Mouse (Mus musculus) liver, embryonic 16.5 days (tissue): ENCODE measurements around the gene Olfr728. TPM values are rescaled to one million over a fixed set of nuclear protein-coding genes. Genes with fewer than 3 reads are reported as not detected.

Source experiments
- ATAC-seq: fragments of 200-750 bp; cut with Nextera tagmentation; 2 replicates; pipeline ENCODE4 v1.8.0; 2017; ENCODE audit warnings: low read depth, mild to moderate bottlenecking, moderate number of reproducible peaks, moderate library complexity
- H3K27ac ChIP-seq: fragments of 300-500 bp; sonication (generic); 2 replicates; pipeline ENCODE4 v1.5.1; 2014; ENCODE audit warnings: mild to moderate bottlenecking, low read length
- H3K27me3 ChIP-seq: fragments of 300-500 bp; sonication (generic); 2 replicates; pipeline ENCODE4 v1.6.1; 2014; ENCODE audit warnings: low read depth, low read length, mixed read lengths; ENCODE audit not compliant: control insufficient read depth, insufficient read depth
- H3K36me3 ChIP-seq: fragments of 300-500 bp; sonication (generic); 2 replicates; pipeline ENCODE4 v1.6.1; 2014; ENCODE audit warnings: mild to moderate bottlenecking; ENCODE audit not compliant: control insufficient read depth, insufficient read depth
- H3K4me1 ChIP-seq: fragments of 300-500 bp; sonication (generic); 2 replicates; pipeline ENCODE4 v1.6.1; 2014; ENCODE audit warnings: low read depth, low read length, mixed read lengths; ENCODE audit not compliant: control insufficient read depth
- H3K4me2 ChIP-seq: fragments of 300-500 bp; sonication (generic); 2 replicates; pipeline ENCODE4 v1.6.1; 2014; ENCODE audit warnings: low read depth, low read length, mixed read lengths
- H3K4me3 ChIP-seq: fragments of 300-500 bp; sonication (generic); 2 replicates; pipeline ENCODE4 v1.5.1; 2014; ENCODE audit warnings: low read depth, mild to moderate bottlenecking, low read length
- H3K9ac ChIP-seq: fragments of 300-500 bp; sonication (generic); 2 replicates; pipeline ENCODE4 v1.6.1; 2014; ENCODE audit warnings: low read depth, low read length
- H3K9me3 ChIP-seq: fragments of 300-500 bp; sonication (generic); replicated peaks from 2 replicates; pipeline ENCODE4 v1.6.1; 2016; ENCODE audit warnings: low read length; ENCODE audit not compliant: control insufficient read depth
- WGBS: fragments of 180-500 bp; shearing (Covaris S2); extraction: QIAGEN DNeasy Blood & Tissue Kit; methylation state at CpG from one replicate; pipeline ENCODE4 v1.1.7; 2014; ENCODE audit not compliant: insufficient replicate concordance; 5-methylcytosine and 5-hydroxymethylcytosine counted together
- polyA plus RNA-seq: library from polyadenylated mRNA; unstranded; fragments of >200 nt; fragmentation: Nextera tagmentation; extraction: Ambion mirVana; gene quantifications from 2 replicates; pipeline ENCODE4 v1.2.1, GENCODE M21; 2015

Gene Olfr728
- polyA plus RNA-seq, result not detected in 2 replicates

GRCm38 (mm10) chr14:50142580-50142979 lies at the start of gene Olfr728:
TSS of gene Olfr728 (minus strand) at chr14:50142680.
- H3K36me3 ChIP-seq, result no peaks in the 10 kb centered on the region
- H3K4me3 ChIP-seq, result no peak within 1 kb of the TSS
- WGBS, result 70% methylated on average over 5 of the region's 5 CpGs
- H3K4me2 ChIP-seq, result no peak within 1 kb of the TSS
- no peak within 1 kb of the TSS for H3K9ac ChIP-seq
- H3K27ac ChIP-seq, result no peak within 1 kb of the TSS
- ATAC-seq, result no peak
- no peaks in the 10 kb centered on the region for H3K27me3 ChIP-seq
- no peaks in the 10 kb centered on the region for H3K4me1 ChIP-seq
- no peaks in the 10 kb centered on the region for H3K9me3 ChIP-seq

- H3K4me1 ChIP-seq, result no peaks in the 10 kb centered on the region
- no peak within 1 kb of the TSS for H3K27ac ChIP-seq
- H3K9ac ChIP-seq, result no peak within 1 kb of the TSS
- H3K27me3 ChIP-seq, result no peaks in the 10 kb centered on the region
- 34% methylated on average over 1 of the region's 1 CpGs for WGBS
- no peaks in the 10 kb centered on the region for H3K36me3 ChIP-seq
- no peak within 1 kb of the TSS for H3K4me2 ChIP-seq
- no peak for ATAC-seq
- no peaks in the 10 kb centered on the region for H3K9me3 ChIP-seq
- H3K4me3 ChIP-seq, result no peak within 1 kb of the TSS
Measured at GRCm38 (mm10) chr14:50188098-50188497, 45.6 kb upstream of the Olfr728 start, which contains the start of gene Olfr730. TSS of gene Olfr730 (minus strand) at chr14:50188198.

- Histone ChIP-seq H3K4me2 (no peak within 1 kb of the TSS), H3K4me1 (no peaks in the 10 kb centered on the region), H3K36me3 (no peaks in the 10 kb centered on the region), H3K27ac (no peak within 1 kb of the TSS), H3K27me3 (no peaks in the 10 kb centered on the region), H3K9me3 (no peaks in the 10 kb centered on the region), H3K9ac (no peak within 1 kb of the TSS), H3K4me3 (no peak within 1 kb of the TSS)
- no peak for ATAC-seq
Measured at GRCm38 (mm10) chr14:50152810-50153209, 10.3 kb upstream of the Olfr728 start, which contains the start of gene Olfr729. TSS of gene Olfr729 (minus strand) at chr14:50152910.

GRCm38 (mm10) chr14:50122886-50123285 lies 19.6 kb downstream of the Olfr728 start, which contains the start of gene Olfr727:
TSS of gene Olfr727 (plus strand) at chr14:50123186.
- H3K27me3 ChIP-seq, result no peaks in the 10 kb centered on the region
- no peak within 1 kb of the TSS for H3K4me2 ChIP-seq
- H3K4me3 ChIP-seq, result no peak within 1 kb of the TSS
- no peaks in the 10 kb centered on the region for H3K9me3 ChIP-seq
- no peak within 1 kb of the TSS for H3K27ac ChIP-seq
- no peak within 1 kb of the TSS for H3K9ac ChIP-seq
- ATAC-seq, result no peak
- no peaks in the 10 kb centered on the region for H3K36me3 ChIP-seq
- 66% methylated on average over 1 of the region's 1 CpGs for WGBS
- no peaks in the 10 kb centered on the region for H3K4me1 ChIP-seq

- Histone ChIP-seq H3K36me3 (no peaks in the 10 kb centered on the region), H3K4me2 (no peak within 1 kb of the TSS), H3K27me3 (no peaks in the 10 kb centered on the region), H3K4me3 (no peak within 1 kb of the TSS), H3K27ac (no peak within 1 kb of the TSS), H3K9me3 (no peaks in the 10 kb centered on the region), H3K9ac (no peak within 1 kb of the TSS), H3K4me1 (no peaks in the 10 kb centered on the region)
- no peak for ATAC-seq
- WGBS, result 40% methylated on average over 1 of the region's 1 CpGs
Measured at GRCm38 (mm10) chr14:50090853-50091252, 51.6 kb downstream of the Olfr728 start, which contains the start of gene Olfr726. TSS of gene Olfr726 (minus strand) at chr14:50090953.

Other genes with a start within 250 kb of the Olfr728 start
- not detected in 2 replicates for gene Olfr722, start 240.7 kb downstream of the Olfr728 start, polyA plus RNA-seq
- not detected in 2 replicates for gene Olfr723, start 210.9 kb downstream of the Olfr728 start, polyA plus RNA-seq
- not detected in 2 replicates for gene Olfr724, start 179.4 kb downstream of the Olfr728 start, polyA plus RNA-seq
- not detected in 2 replicates for gene Olfr725, start 102.3 kb downstream of the Olfr728 start, polyA plus RNA-seq
- gene Olfr726, start 51.7 kb downstream of the Olfr728 start, polyA plus RNA-seq, result not detected in 2 replicates
- not detected in 2 replicates for gene Olfr727, start 19.5 kb downstream of the Olfr728 start, polyA plus RNA-seq
- gene Olfr729, start 10.2 kb upstream of the Olfr728 start, polyA plus RNA-seq, result not detected in 2 replicates
- not detected in 2 replicates for gene Olfr730, start 45.5 kb upstream of the Olfr728 start, polyA plus RNA-seq
- gene Olfr731, start 99.2 kb upstream of the Olfr728 start, polyA plus RNA-seq, result not detected in 2 replicates
- gene Olfr732, start 141.5 kb upstream of the Olfr728 start, polyA plus RNA-seq, result not detected in 2 replicates
- gene Olfr733, start 158.8 kb upstream of the Olfr728 start, polyA plus RNA-seq, result not detected in 2 replicates
- gene Olfr734, start 184.1 kb upstream of the Olfr728 start, polyA plus RNA-seq, result not detected in 2 replicates
- not detected in 2 replicates for gene Olfr735, start 206.2 kb upstream of the Olfr728 start, polyA plus RNA-seq
- 0.07 and 0.15 TPM in 2 replicates for gene Tlr11, start 215.2 kb upstream of the Olfr728 start, polyA plus RNA-seq
- not detected in 2 replicates for gene Olfr736, start 238.5 kb upstream of the Olfr728 start, polyA plus RNA-seq